Mouse (Mus musculus) layer of hippocampus, adult 2 months (tissue): Measurements from ENCODE around the gene Ccnc. TPM values are rescaled to one million over a fixed set of nuclear protein-coding genes. Genes with fewer than 3 reads are reported as not detected.

Experiments used
- DNase-seq, 2 experiments: peaks; one replicate each; pipeline ENCODE4 v3.0.0; 2022; ENCODE audit warnings: low spot score in 2 of 2
- H3K27ac ChIP-seq: fragments of 200-600 bp; 2 replicates; pipeline ENCODE4 v1.8.1; 2022
- H3K4me3 ChIP-seq: fragments of 200-600 bp; 2 replicates; pipeline ENCODE4 v1.8.1; 2022; ENCODE audit warnings: mild to moderate bottlenecking
- CTCF ChIP-seq: fragments of 200-600 bp; conservative IDR thresholded peaks from 2 replicates; pipeline ENCODE4 v1.8.1; 2022; ENCODE audit warnings: antibody characterized with exemption, mild to moderate bottlenecking, moderate library complexity
- total RNA-seq, 2 experiments: library from RNA; stranded (reverse); gene quantifications; 2 replicates each; pipeline ENCODE4 v1.2.3; 2021

Gene Ccnc
- total RNA-seq, 2 experiments from 2014 or later: 35.2 to 37.9 TPM

DNA sequence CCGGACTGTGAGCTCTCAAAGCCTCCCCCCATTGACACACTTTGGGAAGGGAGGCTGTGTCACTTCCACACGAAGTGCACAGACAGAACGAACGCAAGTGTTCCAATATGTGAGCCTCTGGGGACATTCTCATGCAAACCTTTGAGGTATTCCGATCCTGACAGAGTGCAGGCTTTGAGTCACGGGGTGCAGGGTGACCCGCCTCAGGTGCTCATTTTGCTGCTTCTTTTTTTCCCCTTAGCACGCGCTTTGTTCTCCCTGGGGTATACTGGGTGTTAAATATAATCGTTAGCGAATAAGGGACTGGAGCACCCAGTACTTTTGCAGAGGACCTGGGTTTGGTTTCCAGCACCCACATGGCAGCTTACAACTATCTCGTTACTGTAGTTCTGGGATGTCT is 58.8 kb downstream of the Ccnc start:
- no peak for TF ChIP-seq CTCF
- Histone ChIP-seq H3K4me3 (no peak overlapping the region), H3K27ac (no peak overlapping the region)
- DNase-seq: no peak

GRCm38 (mm10) chr4:21788903-21789302 is 61.4 kb downstream of the Ccnc start:
- no peak for TF ChIP-seq CTCF
- Histone ChIP-seq H3K4me3 (no peak overlapping the region), H3K27ac (no peak overlapping the region)
- no peak for DNase-seq

GRCm38 (mm10) chr4:21789836-21790235 is 62.3 kb downstream of the Ccnc start:
- no peak for TF ChIP-seq CTCF
- no peak for DNase-seq
- no peak overlapping the region for H3K27ac ChIP-seq

GRCm38 (mm10) chr4:21793631-21794030 is 66.1 kb downstream of the Ccnc start:
- no peak for TF ChIP-seq CTCF
- Histone ChIP-seq H3K27ac (peak overlapping the region; percentile 50), H3K4me3 (no peak overlapping the region)
- peak; percentile 39 to 65 for DNase-seq

More at GRCm38 (mm10) chr4:21789836-21790235, 62.3 kb downstream of the Ccnc start:
- H3K4me3 ChIP-seq: no peak overlapping the region

- Histone ChIP-seq H3K4me3 (no peak overlapping the region), H3K27ac (no peak overlapping the region)
- TF ChIP-seq CTCF: no peak
- DNase-seq: no peak
Measured at GRCm38 (mm10) chr4:21801013-21801412, 73.5 kb downstream of the Ccnc start.

DNA sequence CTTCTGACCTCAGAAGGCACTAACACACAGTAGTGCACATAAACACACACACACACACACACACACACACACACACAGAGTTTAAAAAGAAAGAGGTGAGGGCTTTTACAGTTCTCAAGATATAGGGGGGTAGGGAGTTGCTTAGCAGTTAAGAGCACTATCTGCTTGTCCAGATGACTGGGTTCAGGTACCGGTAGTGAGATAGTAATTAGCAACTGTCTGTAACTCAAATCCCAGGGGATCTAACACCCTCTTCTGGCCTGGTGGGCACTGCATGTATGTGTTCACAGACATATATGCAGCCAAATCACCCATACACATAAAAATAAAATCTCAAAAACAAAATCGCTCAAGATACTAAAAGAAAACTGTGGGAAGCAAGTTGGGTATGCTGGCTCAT is 74.1 kb downstream of the Ccnc start:
- no peak for TF ChIP-seq CTCF
- no peak for DNase-seq
- no peak overlapping the region for H3K27ac ChIP-seq
- H3K4me3 ChIP-seq: no peak overlapping the region

DNA sequence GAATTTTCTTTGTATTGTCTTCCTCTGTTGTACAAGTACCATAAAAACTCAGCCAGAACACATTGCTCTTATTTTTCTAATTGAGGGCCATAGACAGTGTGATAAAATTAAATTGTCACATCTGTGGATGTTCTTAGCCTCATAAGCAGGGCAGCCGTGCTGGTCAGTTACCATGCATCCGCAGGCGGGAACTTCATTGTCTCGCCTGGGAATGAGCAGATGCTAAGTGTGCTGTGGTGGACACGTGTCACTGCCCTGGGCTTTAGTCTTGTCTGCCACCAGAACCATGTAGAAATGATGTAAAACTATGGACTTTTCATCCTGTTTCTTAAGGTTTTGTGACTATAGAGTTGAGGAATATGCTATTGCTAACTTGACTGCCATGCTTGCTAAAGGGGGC is 79.7 kb downstream of the Ccnc start:
- no peak for TF ChIP-seq CTCF
- Histone ChIP-seq H3K27ac (no peak overlapping the region), H3K4me3 (no peak overlapping the region)
- no peak for DNase-seq

Other genes with a start within 250 kb of the Ccnc start
- not detected for gene Prdm13, start 41.7 kb upstream of the Ccnc start, total RNA-seq
- gene Usp45, start 39.5 kb downstream of the Ccnc start, total RNA-seq: 10 to 100 TPM; 49.7 to 51.8 TPM
- gene Tstd3, start 39.5 kb downstream of the Ccnc start, total RNA-seq: 10 to 100 TPM; 23.0 to 24.9 TPM
- 100 to 1,000 TPM; 222 to 250 TPM for gene Pnisr, start 119.9 kb downstream of the Ccnc start, total RNA-seq
- 10 to 100 TPM; 12.1 to 13.3 TPM for gene Coq3, start 152.0 kb downstream of the Ccnc start, total RNA-seq
- gene Faxc, start 203.6 kb downstream of the Ccnc start, total RNA-seq: 10 to 100 TPM; 49.5 to 52.4 TPM